Mouse (Mus musculus) skeletal muscle tissue, adult 2 months (tissue): ENCODE results near the gene Ak1.

Source experiments
- DNase-seq: peaks from one replicate; pipeline ENCODE4 v3.0.0-alpha.2; 2012; ENCODE audit warnings: low read depth, low spot score

The Ak1 gene

DNA sequence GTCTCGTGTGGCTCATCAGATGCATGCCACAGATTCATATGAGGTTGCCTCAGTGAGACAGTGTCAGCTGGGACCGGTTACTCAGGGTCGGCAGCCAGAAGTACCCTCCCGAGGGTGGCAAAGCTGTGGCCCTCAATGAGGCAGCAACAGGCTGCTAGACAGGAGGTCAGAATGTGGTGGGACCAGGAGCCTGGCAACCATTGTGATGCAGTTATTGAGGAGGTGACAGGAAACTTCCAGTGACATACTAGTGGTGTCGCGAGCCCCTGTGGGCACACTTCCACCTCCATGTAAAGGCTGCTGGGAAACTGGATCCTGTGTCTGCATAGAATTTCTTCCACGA, at the start of gene Ak1:
Gene Ak1 (plus strand): TSS at position 242 of the 343 bp plus-strand sequence.
- no peak for DNase-seq

DNA sequence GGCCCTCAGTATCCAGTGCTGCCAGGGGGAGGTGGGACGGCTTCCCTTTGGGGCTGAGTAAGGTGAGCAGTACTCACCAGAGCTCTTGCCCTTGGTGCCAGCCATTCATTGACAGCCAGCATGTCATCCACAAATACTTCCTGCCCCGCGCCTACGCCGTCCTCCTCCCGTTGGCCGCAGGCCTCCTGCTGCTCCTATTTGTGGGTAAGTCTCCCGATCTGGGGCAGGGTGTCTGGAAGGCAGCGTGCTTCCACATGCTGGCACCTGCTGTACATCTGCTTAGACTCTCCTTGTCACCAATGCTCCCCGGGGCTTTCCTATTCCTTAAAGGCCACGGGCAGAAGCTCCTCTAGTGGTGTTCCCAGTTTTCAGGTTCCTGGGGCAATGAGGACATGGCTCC, 49.4 kb upstream of the Ak1 start:
- no peak for DNase-seq

DNA sequence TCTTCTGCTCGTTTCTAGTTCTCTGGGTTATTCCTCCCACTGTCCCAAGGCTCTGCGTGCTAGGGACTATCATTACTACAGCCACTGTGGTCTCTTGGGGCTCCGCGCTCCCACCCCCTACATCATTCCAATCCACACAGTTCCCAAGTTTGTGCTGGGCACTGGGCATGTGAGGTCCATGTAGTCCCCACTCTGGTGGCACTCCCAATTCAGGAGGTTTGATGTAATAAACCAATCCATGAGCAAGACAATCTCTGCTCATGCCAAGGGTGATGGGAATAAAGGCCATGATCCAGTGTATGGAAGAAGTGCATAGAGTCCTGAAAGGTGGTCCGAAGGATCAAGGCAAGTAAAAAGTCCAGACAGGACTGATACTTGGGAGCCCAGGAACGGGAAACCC, 47.1 kb upstream of the Ak1 start, which contains the start of gene Pip5kl1:
Gene Pip5kl1 (plus strand): TSS at position 301 of the 400 bp plus-strand sequence.
- no peak for DNase-seq

DNA sequence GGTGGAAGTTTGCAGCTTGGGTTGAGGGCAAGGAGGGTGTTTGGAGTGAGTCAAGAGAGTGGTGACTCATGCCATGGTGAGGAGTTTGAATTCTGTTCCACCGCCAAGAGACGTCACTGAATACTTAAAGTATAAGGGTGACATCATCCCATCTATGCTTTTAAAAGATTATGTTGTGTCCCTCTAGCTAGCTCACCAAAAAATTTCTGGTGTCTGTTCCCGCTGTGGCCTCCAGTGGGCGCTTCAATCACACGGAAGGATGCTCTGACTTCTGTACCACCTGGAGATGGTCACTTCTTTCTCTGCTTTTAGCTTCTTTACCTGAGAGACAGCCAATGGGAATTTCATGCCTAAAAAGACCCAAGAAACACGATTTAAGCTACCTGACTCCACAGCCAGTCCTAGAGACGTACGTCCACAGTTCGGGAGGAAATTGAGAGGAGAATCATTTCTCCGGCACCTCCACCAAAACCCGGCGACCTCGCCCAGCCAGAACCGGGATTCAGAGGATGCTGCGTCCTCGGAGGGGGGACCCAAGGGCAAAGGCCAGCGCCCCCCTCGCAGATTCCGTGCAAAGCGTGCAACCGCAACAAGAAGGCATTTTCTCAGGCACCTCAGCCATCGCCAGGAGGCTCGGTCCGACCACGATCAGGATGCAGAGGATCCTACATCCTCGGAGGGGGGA, 46.5 kb upstream of the Ak1 start:
- DNase-seq = no peak

DNA sequence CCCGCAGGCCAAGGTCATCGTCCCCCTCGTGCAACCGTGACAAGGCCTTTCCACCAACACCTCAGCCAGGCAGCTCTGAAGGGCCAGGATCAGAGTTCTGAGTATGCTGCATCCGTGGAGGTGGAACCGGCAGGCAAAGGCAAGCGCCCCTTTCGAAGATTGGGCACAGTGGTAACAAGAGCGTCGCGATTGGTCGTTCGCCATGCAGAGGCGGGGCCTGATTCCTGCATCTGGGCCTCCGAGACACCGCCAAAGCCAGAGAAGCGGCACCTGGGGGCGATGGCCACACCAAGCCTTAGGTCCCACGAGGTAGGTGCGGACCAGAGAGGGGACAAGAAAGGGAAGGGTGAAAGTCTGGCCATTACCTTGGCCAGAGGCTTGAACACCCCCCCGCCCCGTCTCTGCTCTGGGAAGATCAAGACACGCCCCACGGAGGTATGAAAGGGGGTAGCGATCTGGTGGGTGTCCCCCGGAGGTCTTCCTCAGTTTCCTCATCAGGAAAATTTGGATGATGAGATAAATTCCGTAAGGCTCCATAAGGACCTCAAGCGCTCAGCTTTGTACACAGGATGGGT, 45.9 kb upstream of the Ak1 start, which contains the start of gene 9430097D07Rik:
Gene 9430097D07Rik (minus strand): TSS at position 99 of the 575 bp plus-strand sequence.
- DNase-seq = no peak

DNA sequence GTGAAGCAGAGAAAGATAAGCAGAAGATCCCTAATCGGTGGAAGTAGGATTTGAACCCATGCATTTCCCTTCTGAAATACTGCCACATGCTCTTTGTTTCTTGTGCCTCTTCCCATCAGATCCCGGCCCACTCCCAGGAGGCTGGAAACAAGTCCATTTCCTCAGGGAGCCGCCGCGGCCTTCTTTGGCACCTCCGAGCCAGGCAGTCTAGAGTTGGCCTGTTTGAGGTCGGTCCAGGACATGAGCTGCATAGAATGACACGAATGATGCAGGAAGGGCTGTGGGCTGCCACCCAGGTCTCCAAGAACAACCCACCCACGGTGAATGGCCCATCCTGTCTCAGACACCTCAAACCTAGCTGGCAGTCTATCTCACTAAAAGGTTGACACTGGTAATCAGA, 45.0 kb upstream of the Ak1 start:
- no peak for DNase-seq

DNA sequence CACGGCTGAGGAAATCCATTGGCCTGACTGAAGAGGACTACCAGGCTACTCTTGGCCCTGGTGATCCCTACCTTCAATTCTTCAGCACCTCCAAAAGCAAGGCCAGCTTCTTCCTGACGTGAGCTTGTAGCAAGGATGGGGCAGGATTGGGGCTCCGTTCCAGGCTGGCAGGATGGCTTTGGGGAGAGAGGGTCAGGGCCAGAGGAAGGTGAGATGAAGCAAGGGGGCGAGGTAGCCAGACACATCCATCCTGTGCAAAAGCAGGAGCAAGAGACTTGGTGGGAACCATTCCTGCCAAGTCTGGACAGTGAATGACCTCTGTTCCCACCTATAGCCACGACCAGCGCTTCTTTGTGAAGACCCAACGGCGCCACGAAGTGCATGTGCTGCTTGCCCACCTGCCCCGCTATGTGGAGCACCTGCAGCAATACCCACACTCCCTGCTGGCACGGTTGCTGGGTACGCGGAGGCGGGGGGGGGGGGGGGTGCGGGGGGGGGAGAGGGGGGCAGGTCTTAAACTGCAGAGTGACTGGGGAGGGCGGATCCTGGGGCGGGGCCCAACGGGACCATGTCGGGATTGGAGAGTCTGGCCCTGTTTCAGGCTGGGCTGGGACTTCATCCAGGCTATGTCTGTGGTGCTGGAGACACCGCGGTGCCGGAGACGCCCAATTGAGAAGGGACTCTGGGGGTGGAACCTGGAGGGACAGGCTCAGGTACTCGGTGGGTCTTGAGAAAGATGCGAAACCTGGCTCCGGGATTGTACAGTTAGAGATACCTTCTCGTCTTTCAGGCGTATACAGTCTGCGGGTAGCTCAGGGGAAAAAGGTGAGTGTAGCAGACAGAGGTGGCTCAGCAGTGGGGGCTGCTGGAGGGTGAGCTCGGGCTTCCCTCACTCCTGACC, 43.2 kb upstream of the Ak1 start:
- no peak for DNase-seq

DNA sequence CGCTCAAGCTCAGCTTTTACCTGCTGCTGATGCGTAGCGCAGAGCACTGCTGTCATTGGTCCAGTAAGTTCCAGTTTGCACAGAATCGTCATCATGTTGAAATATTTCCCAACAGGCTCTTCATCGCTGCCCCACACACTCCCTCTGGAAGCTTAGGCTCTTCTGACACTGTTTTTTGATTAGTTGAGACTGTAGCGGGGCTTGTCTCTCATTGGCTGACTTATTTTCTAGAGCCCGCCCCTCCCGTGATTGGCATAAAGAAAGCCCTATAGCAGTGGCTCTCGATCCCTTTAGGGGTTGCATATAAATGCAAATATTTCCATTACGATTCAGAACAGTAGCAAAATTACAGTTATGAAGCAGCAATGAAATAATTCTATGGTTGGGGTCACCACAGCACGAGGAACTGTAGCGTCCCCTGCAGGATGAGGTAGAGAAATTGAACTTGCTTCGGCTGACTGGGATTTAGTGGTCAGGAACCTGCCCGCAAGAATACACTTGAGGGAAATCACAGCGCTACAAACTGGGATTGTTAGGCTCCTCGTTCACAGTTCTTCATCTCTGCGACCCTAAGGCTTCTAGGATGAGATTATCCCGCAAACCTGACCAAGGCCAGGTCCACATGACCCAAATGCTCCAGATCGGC, 40.0 kb upstream of the Ak1 start:
- no peak for DNase-seq

DNA sequence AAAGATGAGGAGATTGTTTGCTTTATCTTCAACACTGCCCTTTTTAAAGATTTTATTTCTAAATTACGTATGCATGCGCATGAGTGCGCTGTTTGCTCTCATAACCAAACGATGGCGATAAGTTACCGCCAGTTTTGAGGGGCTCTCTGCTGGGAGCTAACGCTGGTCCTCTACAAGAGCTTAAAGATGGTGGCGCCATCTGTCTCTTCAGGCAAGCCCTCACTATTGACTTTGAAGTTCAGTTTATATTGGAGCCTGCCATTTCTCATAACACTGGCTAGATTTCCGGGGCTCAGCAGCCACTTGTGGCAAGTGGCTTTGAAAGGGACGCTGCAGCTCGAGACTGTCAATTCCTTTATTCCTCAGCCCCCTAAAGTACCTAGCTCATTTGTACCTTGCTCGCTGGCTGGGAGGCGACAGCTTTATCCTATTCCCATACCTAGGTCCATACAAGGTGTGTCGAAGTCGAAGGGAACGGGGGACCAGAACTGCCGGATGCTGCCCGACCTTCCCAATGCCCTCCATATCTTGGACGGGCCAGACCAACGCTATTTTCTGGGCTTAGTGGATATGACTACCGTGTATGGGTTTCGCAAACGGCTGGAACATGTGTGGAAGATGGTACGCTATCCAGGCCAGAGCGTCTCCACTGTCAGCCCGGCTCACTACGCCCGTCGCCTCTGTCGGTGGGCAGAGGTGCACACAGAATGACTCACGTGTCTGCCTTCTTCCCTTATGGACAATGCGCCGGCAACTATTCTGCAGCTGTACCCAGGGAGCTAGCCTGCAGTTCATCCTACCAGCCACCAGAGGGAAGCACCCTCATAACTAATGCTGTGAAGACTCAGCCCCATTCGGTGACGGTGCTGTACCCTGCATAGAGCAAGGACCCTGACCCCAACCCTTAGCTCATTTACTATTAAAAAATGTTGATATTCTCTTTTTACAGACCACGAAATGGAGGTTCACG, 38.4 kb upstream of the Ak1 start:
- peak; percentile 74 for DNase-seq

DNA sequence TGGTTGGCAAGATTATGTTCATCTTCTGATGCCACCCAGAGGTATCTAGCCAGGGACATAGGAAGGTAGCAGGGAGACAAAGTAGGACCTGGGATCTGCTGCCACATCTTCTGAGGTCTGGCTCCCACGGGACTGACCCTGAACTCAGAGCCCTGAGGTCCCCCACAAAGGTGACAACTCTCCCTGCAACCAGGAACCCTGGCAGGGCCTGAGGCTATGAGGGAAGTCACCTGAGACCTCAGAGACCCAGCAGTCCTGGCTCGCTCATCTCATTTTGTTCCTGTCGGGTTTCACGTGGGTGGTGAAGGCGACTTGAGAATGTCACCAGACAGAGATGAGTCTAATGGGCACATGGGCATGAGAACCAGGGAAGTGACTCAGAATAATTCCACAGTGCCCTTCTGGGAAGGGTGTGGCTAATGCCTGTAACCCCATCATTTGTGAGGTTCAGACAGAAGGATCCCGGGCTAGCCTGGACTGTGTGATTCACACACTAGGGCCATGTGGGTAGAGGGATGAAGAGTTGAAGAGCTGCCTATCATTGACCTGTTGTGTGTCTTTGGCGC, 36.3 kb upstream of the Ak1 start:
- DNase-seq = no peak

DNA sequence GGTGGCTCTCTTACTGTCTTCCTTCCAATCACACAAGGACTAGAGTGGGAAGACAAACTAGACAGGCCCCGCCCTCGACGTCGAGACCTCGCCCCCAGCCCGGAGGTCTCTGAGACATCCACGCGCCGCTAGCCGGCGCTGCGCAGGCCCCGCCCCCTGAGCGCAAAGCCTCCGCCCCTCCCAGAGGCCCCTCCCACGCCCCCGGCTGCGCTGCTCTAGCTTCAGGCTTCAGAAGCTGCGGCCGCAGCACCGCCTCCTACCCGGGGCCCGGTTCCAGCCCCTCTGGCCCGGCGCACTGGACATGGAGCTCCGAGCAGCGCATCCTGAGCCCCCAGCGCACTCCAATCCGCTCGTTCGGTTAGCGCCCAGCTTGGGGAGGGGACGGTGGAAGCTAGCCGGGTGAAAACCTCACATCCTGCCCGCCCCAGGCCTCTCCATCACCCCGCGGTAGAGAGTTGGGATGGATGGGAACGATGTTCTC, 34.6 kb upstream of the Ak1 start, which contains the start of gene St6galnac4:
Gene St6galnac4 (plus strand): TSS at position 225 of the 481 bp plus-strand sequence.
- DNase-seq = peak; percentile 92

DNA sequence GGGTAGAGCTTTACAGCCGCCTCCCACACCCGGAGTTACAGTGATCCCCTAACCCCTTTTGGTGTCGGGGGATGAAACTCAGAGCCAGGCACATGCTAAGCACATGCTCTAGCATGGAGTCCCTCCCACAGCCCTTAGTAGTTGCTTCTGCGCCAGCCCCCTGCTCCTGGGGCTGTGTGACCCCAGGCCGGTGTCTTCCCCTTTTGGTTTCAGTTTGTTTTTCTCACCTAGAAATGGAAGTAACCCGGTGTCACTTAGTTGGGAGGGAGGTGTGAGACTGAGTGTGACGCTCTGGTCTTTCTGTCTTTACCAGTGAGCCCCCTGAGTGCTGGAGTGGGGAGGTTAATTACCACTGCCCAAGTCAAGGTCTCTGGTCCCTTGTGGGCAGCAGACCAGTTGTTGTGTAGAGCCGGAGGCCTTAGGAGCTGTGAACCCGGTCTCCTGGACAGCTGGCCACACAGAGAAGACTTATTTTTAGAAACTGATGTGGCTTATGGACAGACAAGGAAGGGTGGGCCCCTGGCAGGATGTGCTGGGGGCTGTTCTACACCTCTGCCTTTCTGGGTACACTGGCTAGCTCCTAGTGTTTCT, 33.7 kb upstream of the Ak1 start:
- no peak for DNase-seq

DNA sequence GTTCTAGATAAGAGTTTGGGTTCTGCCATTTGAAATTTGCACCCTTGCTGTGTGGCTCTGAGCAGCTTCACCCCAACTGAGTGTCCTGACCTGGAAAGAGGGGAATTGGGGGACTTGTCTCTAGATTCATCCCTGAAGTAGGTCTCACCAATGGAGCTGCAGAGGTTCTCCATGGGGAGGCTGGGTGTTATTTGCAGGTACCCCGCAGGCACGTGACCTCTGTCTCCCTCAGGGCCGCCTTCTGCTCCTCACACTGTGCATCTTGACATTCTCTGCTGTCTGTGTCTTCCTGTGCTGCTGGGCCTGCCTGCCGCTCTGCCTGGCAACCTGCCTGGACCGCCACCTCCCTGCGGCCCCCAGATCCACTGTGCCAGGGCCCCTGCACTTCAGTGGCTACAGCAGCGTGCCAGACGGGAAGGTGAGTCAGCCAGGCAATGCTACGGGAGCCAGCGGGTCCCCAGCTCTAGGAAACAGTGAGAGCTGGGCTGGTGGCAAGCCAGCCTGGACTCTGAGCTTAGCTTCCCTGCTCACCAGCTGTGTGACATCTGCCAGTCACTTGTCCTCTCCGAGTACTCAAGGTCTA, 32.3 kb upstream of the Ak1 start:
- no peak for DNase-seq

DNA sequence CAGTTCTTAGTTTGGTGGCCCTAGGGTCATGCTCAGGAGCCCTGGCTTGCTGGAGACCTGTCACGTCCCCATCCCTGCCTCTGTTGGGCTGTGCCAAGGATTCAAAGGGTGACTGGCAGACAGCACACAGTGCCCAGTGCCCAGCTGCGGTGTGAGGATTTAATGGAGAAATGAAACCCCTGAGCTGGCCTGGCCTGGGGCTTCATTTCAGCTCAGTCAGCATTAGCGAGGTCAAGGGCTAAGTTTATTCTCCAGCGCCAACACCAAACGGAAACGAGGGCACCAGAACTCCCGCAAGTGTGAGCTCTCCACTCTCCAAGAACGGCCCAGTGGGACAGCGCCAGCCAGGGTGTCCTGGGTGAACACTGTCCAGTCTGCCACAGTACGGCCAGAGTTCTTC, 31.3 kb upstream of the Ak1 start:
- DNase-seq = peak; percentile 84

DNA sequence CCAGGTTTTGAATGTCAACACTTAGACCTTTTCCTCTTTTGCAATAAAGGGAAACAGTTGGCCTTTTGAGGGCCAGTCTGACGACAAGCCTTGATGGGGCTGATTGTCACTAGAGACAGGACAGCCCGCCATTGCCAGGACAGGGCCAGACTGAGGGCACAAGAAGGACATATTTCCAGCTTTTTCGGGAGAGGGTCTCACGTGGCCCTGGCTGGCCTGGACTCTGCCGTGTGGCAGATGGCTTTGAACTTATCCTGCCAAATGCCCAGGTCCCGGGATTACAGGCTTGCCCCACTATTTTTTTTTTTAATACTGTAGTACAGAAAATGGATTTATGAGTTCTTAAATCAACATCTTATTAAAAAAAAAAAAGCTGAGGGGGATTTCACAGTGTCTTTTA, 30.3 kb upstream of the Ak1 start:
- no peak for DNase-seq

DNA sequence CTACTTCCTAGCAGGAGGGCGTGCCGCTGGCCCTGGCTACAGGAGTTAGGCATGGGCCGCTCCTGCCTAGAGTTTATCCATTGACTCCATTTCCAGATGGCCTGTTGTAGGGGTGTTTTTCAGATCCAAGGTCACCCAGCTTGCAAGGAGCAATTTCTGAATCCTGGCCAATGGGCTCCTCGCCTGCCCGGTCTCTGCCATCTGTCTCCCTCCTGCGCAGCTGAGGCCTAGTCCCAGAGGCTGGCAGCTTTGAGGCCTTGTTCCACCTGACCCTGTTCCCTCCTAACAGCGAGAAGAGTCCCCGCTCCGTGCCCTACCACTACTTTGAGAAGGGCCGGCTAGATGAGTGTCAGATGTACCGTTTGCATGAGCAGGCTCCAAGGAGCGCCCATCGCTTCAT, 24.8 kb upstream of the Ak1 start:
- no peak for DNase-seq

DNA sequence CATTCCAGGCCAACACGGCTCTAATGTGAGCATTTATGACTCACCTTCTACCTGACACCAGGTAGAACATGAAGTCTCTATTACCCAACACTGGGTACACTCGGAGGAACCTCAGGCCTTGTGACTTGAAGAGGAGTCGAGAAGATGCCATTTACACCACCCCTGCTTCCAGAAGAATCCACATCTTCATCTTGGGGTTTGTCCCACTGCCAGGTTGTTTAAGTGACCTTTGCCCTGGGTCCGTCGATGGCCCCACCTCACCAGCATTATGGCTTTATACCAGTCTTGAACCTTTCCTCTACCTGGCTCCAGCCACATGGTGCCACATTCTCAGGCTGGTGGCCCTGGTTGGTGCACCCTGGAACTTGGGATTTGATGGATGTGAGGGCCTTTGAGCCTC, 24.3 kb upstream of the Ak1 start:
- DNase-seq = no peak

DNA sequence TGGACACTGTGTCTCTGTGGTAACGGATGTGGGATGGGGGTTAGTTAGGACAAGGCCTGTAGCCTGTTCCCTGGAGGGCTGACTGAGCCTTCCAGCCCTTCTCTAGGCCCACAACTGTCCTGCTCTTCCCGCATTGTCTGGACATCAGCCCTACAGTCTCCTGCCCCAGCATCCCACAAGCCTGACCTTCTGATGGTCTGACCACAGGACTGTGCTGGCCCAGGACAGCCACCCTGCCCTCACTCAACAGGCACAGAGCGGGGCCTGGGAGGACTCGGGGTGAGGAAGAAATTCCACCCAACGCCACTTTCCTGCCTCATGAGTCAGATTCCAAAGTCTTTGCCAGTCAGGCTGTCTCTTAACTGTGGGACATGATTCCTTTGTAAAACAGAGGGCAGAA, 23.9 kb upstream of the Ak1 start:
- DNase-seq = no peak

DNA sequence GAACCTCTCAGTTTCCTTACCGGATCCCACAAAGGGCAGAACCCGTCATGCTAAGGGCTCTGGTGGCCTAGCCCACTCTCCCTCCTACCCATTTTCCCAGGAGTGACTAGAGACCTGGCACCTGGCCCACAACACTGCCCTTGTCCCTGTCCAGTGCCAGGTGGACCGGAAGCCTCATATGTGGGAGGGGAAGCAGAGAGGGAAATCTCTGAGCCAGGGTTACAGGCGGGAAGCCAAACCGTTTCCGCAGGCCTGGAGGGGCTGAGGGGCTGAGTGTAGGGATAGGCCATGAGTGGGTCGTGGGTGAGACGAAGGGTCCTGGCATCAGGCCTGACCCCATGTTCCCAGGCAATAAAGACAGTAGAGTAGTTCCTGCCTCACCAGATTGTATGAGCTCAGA, 23.1 kb upstream of the Ak1 start:
- DNase-seq = no peak

DNA sequence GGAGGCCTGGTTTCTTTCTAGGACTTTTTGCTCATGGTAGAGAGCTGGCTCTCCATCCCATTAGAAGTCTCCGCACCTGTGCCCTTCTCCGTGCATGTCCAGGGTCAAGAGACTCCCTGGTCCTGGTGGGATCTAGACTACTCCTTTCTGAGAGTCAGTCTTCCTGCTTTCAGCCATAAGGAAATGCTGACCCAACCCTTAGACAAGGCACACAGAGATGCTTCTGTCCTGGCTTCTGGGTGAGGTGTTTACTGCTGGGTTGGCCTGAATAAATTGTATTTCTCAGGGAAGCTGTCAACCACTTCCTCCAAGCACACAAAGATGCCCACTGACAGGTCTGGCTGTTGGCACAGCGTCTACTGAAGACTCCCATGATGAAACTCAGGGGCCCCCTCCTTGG, 22.1 kb upstream of the Ak1 start, which contains the start of gene St6galnac6:
Gene St6galnac6 (plus strand): TSS at position 301 of the 400 bp plus-strand sequence.
- DNase-seq = no peak
